Mouse (Mus musculus) heart, embryonic 16.5 days (tissue): ENCODE results near the gene Dusp28. TPM values are rescaled to one million over a fixed set of nuclear protein-coding genes. Genes with fewer than 3 reads are reported as not detected.

Experiments used
- ATAC-seq: fragments of 200-750 bp; cut with Nextera tagmentation; replicated peaks from 2 replicates; pipeline ENCODE4 v1.8.0; 2017; ENCODE audit warnings: moderate number of reproducible peaks; ENCODE audit not compliant: insufficient read depth, low FRiP score; ENCODE audit errors: extremely low read depth
- H3K27ac ChIP-seq: fragments of 300-500 bp; sonication (generic); 2 replicates; pipeline ENCODE4 v1.5.1; 2014; ENCODE audit warnings: mild to moderate bottlenecking, low read length, control low read depth, moderate library complexity
- H3K27me3 ChIP-seq: fragments of 300-500 bp; sonication (generic); 2 replicates; pipeline ENCODE4 v1.6.1; 2014; ENCODE audit warnings: low read length, mixed read lengths; ENCODE audit not compliant: control insufficient read depth, insufficient read depth
- H3K36me3 ChIP-seq: fragments of 300-500 bp; sonication (generic); 2 replicates; pipeline ENCODE4 v1.6.1; 2014; ENCODE audit not compliant: control insufficient read depth, insufficient read depth
- H3K4me1 ChIP-seq: fragments of 300-500 bp; sonication (generic); 2 replicates; pipeline ENCODE4 v1.6.1; 2014; ENCODE audit warnings: low read length, mixed read lengths; ENCODE audit not compliant: control insufficient read depth, insufficient read depth
- H3K4me2 ChIP-seq: fragments of 300-500 bp; sonication (generic); 2 replicates; pipeline ENCODE4 v1.6.1; 2014; ENCODE audit warnings: low read depth, mild to moderate bottlenecking, control low read depth, low read length
- H3K4me3 ChIP-seq: fragments of 300-500 bp; sonication (generic); 2 replicates; pipeline ENCODE4 v1.5.1; 2014; ENCODE audit warnings: mild to moderate bottlenecking, control low read depth, low read length
- H3K9ac ChIP-seq: fragments of 300-500 bp; sonication (generic); 2 replicates; pipeline ENCODE4 v1.6.1; 2014; ENCODE audit warnings: low read length, control low read depth
- H3K9me3 ChIP-seq: fragments of 300-500 bp; sonication (generic); replicated peaks from 2 replicates; pipeline ENCODE4 v1.6.1; 2016; ENCODE audit warnings: low read length; ENCODE audit not compliant: control insufficient read depth
- WGBS: fragments of 180-500 bp; shearing (Covaris S2); extraction: QIAGEN DNeasy Blood & Tissue Kit; methylation state at CpG from one replicate; pipeline ENCODE4 v1.1.7; 2014; 5-methylcytosine and 5-hydroxymethylcytosine counted together
- polyA plus RNA-seq: library from polyadenylated mRNA; unstranded; fragments of >200 nt; fragmentation: Nextera tagmentation; extraction: Ambion mirVana; gene quantifications from 2 replicates; pipeline ENCODE4 v1.2.1, GENCODE M21; 2015

Dusp28 gene
- polyA plus RNA-seq, 1 experiment from 2014 or later = 18.5 TPM

DNA sequence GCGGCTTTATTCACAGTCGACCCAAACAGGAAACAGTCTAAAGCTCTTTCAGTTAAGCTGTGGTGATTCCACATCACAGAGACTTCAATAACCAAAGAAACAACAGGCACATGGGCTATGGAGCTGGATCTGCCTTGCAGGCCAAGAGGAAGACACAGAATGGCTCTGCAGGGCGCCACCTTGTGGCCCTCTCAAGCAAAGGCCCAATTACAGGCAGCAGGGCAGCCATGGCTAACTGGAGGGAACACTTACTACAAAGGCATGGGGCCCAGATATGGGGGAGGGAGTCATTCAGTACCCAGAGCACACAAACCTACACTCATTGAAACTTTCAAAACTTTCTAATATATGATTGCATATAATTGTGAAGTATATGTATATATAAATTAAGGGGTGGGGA, 11.7 kb upstream of the Dusp28 start:
- Histone ChIP-seq H3K9me3 (no peaks in the 10 kb centered on the region), H3K4me2 (no peak overlapping the region), H3K4me1 (no peaks in the 10 kb centered on the region), H3K27me3 (peaks cover 4% of the 10 kb centered on the region), H3K27ac (no peak overlapping the region), H3K36me3 (no peaks in the 10 kb centered on the region), H3K4me3 (no peak overlapping the region), H3K9ac (no peak overlapping the region)
- ATAC-seq = peak; percentile 63
- 15% methylated on average over 3 of the region's 3 CpGs for WGBS

DNA sequence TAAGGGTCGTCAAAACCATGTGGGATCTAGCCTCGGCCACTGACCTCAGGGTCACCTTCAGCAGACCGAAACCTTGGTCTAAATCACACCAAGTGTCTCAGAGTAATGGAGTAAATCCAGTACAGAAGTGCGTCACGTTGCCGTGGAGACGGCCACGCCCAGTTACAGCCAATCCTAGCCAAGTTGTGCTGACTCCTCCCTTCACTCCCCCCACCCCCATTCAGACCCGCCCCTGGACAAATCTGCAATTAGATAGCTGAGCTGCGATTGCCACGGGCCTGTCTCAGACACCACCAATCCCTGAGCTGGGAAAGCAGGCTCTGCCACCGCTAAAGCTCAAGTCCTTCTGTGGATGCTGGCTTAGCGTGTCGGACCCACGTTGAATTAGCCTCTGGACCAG, 4.0 kb upstream of the Dusp28 start, which contains the start of gene Ankmy1:
TSS of gene Ankmy1 (minus strand) at position 121 of the 400 bp plus-strand sequence.
- Histone ChIP-seq H3K27me3 (peaks cover 6% of the 10 kb centered on the region), H3K4me3 (peak within 1 kb of the TSS; percentile 9; the same call in 1 of the 2 replicates), H3K4me1 (peaks cover 7% of the 10 kb centered on the region), H3K4me2 (peak within 1 kb of the TSS; percentile 55), H3K9me3 (no peaks in the 10 kb centered on the region), H3K36me3 (no peaks in the 10 kb centered on the region), H3K9ac (no peak within 1 kb of the TSS), H3K27ac (no peak within 1 kb of the TSS)
- WGBS = 4% methylated on average over 15 of the region's 15 CpGs
- no peak for ATAC-seq

DNA sequence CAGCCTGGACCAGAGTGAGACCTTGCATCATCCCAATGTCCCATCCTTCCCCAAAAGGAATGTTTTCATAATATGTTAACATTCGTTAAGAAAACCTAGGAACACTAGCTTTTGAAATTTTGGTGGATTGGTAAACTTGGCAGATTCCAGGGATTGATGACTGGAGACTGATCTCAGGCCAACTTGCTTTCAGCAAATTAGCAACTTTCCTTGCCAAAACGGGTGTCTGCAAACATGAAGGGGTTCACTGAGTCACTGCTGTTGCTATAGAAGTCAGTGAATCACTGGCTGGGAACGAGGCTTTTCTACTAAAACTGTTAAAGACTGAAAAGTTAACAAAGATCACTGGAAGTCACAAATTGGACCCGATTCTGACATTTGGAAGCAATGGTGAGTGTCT, 3.2 kb upstream of the Dusp28 start:
- no peaks in the 10 kb centered on the region for H3K9me3 ChIP-seq
- no peak overlapping the region for H3K4me2 ChIP-seq
- H3K9ac ChIP-seq = no peak overlapping the region
- H3K27me3 ChIP-seq = peaks cover 6% of the 10 kb centered on the region
- no peak for ATAC-seq
- 66% methylated on average over 4 of the region's 4 CpGs for WGBS
- H3K27ac ChIP-seq = no peak overlapping the region
- no peak overlapping the region for H3K4me3 ChIP-seq
- H3K36me3 ChIP-seq = no peaks in the 10 kb centered on the region
- H3K4me1 ChIP-seq = peaks cover 10% of the 10 kb centered on the region

DNA sequence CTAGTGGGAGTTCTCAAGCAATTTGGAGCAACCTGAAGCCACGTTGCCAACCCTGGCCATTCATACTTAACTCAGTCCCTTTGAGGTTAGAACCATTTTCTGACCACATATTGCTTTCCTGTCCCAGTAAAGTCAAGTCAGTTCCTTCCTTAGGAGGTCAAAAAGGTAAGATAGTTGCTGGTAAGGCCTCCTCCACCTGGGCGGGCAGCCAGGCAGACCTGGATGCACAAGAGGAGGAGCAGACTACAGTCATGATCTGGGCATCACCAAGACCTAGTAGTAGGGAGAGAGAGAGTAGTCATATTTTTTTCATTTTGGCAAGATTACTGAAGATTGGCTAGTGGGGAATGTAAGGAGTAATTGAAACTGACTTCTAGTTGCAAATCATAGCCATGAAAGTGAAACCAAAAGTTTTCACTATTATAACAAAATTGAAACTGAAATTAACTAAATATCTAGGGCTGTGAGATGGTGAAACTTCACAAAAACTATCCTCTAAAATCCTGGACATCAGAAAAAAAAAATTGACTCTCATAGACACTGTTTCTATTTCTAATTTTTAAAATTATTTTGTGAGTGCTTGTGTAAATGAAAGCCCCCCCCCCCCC, 974 bp upstream of the Dusp28 start:
- Histone ChIP-seq H3K36me3 (no peaks in the 10 kb centered on the region), H3K9ac (no peak overlapping the region), H3K4me2 (no peak overlapping the region), H3K4me1 (peaks cover 20% of the 10 kb centered on the region), H3K9me3 (no peaks in the 10 kb centered on the region), H3K27ac (no peak overlapping the region), H3K27me3 (no peaks in the 10 kb centered on the region; the same call in none of the 2 replicates), H3K4me3 (no peak overlapping the region)
- no peak for ATAC-seq
- 90% methylated on average over 2 of the region's 2 CpGs for WGBS

DNA sequence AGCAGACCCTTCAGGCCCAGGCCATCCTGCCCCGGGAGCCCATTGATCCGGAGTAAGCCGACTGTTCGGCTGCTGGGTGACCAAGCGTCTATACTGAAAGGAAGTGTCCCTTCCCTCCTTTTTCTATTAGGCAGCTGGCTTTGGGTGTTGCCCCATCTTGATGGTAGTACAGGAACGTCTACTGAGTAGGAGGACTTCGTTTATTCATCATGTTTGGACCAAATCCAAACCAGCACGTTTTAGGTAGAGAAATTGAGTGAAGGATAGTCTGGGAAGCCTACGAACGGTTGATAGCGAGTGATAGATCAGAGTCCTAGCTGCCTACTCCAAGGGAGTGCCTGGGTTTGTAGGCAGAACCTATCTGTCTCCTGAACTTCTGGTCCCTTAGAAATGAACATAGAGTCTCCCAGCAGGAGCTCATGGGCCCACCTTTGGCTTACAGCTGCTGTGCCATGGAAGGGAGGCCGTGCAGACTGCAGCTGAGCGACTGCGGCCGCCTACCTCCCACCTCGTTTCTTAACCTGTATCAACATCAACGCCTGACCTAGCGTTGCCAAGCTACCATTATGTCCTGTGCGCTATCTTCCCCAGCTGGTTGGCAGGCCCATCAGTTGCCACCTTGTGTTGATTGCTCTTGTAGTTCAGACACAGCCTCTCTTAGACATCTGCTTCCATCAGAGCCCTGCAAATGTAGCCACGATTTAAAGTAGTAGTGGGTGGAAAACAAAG, 1.0 kb downstream of the Dusp28 start:
- H3K27me3 ChIP-seq = no peaks in the 10 kb centered on the region
- no peaks in the 10 kb centered on the region for H3K36me3 ChIP-seq
- H3K9ac ChIP-seq = peak overlapping the region; percentile 79
- H3K27ac ChIP-seq = peak overlapping the region; percentile 53
- H3K9me3 ChIP-seq = no peaks in the 10 kb centered on the region
- H3K4me2 ChIP-seq = peak overlapping the region; percentile 91
- no peak for ATAC-seq
- whole genome bisulfite sequencing = 41% methylated on average over 20 of the region's 20 CpGs
- H3K4me3 ChIP-seq = peak overlapping the region; percentile 84
- H3K4me1 ChIP-seq = peaks cover 29% of the 10 kb centered on the region

- no peaks in the 10 kb centered on the region for H3K36me3 ChIP-seq
- H3K4me3 ChIP-seq = no peak overlapping the region
- no peak overlapping the region for H3K27ac ChIP-seq
- no peak for ATAC-seq
- H3K27me3 ChIP-seq = no peaks in the 10 kb centered on the region
- WGBS = 97% methylated on average over 3 of the region's 3 CpGs
- H3K9me3 ChIP-seq = no peaks in the 10 kb centered on the region
- no peak overlapping the region for H3K9ac ChIP-seq
- H3K4me1 ChIP-seq = peaks cover 29% of the 10 kb centered on the region
- H3K4me2 ChIP-seq = no peak overlapping the region
Observed at GRCm38 (mm10) chr1:92908664-92909063, 1.9 kb downstream of the Dusp28 start.

GRCm38 (mm10) chr1:92909068-92909467, 2.3 kb downstream of the Dusp28 start:
- Histone ChIP-seq H3K9ac (no peak overlapping the region), H3K27ac (no peak overlapping the region), H3K4me2 (no peak overlapping the region), H3K9me3 (no peaks in the 10 kb centered on the region), H3K27me3 (no peaks in the 10 kb centered on the region), H3K4me1 (peaks cover 29% of the 10 kb centered on the region), H3K4me3 (no peak overlapping the region), H3K36me3 (no peaks in the 10 kb centered on the region)
- 65% methylated on average over 4 of the region's 4 CpGs for WGBS
- no peak for ATAC-seq

GRCm38 (mm10) chr1:92910239-92910885, 3.6 kb downstream of the Dusp28 start, which contains the start of gene Rnpepl1:
Gene Rnpepl1 (plus strand): TSS chr1:92910783.
- H3K27ac ChIP-seq = peak within 1 kb of the TSS; percentile 91
- H3K36me3 ChIP-seq = peaks cover 5% of the 10 kb centered on the region
- no peaks in the 10 kb centered on the region for H3K27me3 ChIP-seq
- under 1% methylated on average over 57 of the region's 57 CpGs for WGBS
- no peaks in the 10 kb centered on the region for H3K9me3 ChIP-seq
- peak within 1 kb of the TSS; percentile 76 for H3K4me3 ChIP-seq
- ATAC-seq = peak; percentile 51
- peak within 1 kb of the TSS; percentile 87 for H3K4me2 ChIP-seq
- peak within 1 kb of the TSS; percentile 95 for H3K9ac ChIP-seq
- peaks cover 29% of the 10 kb centered on the region for H3K4me1 ChIP-seq
